Mouse (Mus musculus) neural tube, embryonic 11.5 days (tissue): Measurements from ENCODE around the gene Ptpro. TPM values are rescaled to one million over a fixed set of nuclear protein-coding genes. Genes with fewer than 3 reads are reported as not detected.

Source experiments
- ATAC-seq: fragments of 200-750 bp; cut with Nextera tagmentation; 2 replicates; pipeline ENCODE4 v1.8.0; 2017; ENCODE audit warnings: moderate number of reproducible peaks, mild to moderate bottlenecking, moderate TSS enrichment, moderate library complexity; ENCODE audit not compliant: insufficient read depth, low FRiP score, low TSS enrichment
- DNase-seq: peaks from one replicate; pipeline ENCODE4 v3.0.0-alpha.2; 2015; ENCODE audit warnings: low spot score
- H3K27ac ChIP-seq: fragments of 300-500 bp; sonication (generic); 2 replicates; pipeline ENCODE4 v1.5.1; 2014; ENCODE audit warnings: low read depth, mild to moderate bottlenecking, low read length
- H3K27me3 ChIP-seq: fragments of 300-500 bp; sonication (generic); 2 replicates; pipeline ENCODE4 v1.6.1; 2014; ENCODE audit warnings: mild to moderate bottlenecking, low read length, mixed read lengths; ENCODE audit not compliant: control insufficient read depth, insufficient read depth
- H3K36me3 ChIP-seq: fragments of 300-500 bp; sonication (generic); 2 replicates; pipeline ENCODE4 v1.6.1; 2014; ENCODE audit warnings: mild to moderate bottlenecking, low read length, moderate library complexity, mixed read lengths; ENCODE audit not compliant: control insufficient read depth, insufficient read depth
- H3K4me1 ChIP-seq: fragments of 300-500 bp; sonication (generic); 2 replicates; pipeline ENCODE4 v1.6.1; 2014; ENCODE audit warnings: low read length, mixed read lengths; ENCODE audit not compliant: control insufficient read depth, insufficient read depth
- H3K4me2 ChIP-seq: fragments of 300-500 bp; sonication (generic); 2 replicates; pipeline ENCODE4 v1.6.1; 2014; ENCODE audit warnings: low read depth, mild to moderate bottlenecking, moderate library complexity
- H3K4me3 ChIP-seq: fragments of 300-500 bp; sonication (generic); 2 replicates; pipeline ENCODE4 v1.5.1; 2014; ENCODE audit warnings: low read depth, low read length
- H3K9ac ChIP-seq: fragments of 300-500 bp; sonication (generic); 2 replicates; pipeline ENCODE4 v1.6.1; 2014; ENCODE audit warnings: mild to moderate bottlenecking, low read length
- H3K9me3 ChIP-seq: fragments of 300-500 bp; sonication (generic); 2 replicates; pipeline ENCODE4 v1.6.1; 2016; ENCODE audit warnings: low read length; ENCODE audit not compliant: control insufficient read depth
- WGBS: fragments of 180-500 bp; shearing (Covaris S2); extraction: QIAGEN DNeasy Blood & Tissue Kit; methylation state at CpG from one replicate; pipeline ENCODE4 v1.1.7; 2014; 5-methylcytosine and 5-hydroxymethylcytosine counted together
- polyA plus RNA-seq: library from polyadenylated mRNA; unstranded; fragments of >200 nt; fragmentation: Nextera tagmentation; extraction: Ambion mirVana; gene quantifications from 2 replicates; pipeline ENCODE4 v1.2.1, GENCODE M21; 2014

Gene Ptpro
- polyA plus RNA-seq, 1 experiment from 2014 or later, result 18.5 TPM

GRCm38 (mm10) chr6:137482891-137483290 is 230.8 kb downstream of the Ptpro start:
- Histone ChIP-seq H3K4me3 (no peak overlapping the region), H3K4me1 (no peaks in the 10 kb centered on the region), H3K27ac (no peak overlapping the region), H3K9me3 (no peaks in the 10 kb centered on the region), H3K36me3 (no peaks in the 10 kb centered on the region), H3K9ac (no peak overlapping the region), H3K4me2 (no peak overlapping the region), H3K27me3 (no peaks in the 10 kb centered on the region)
- 90% methylated on average over 7 of the region's 7 CpGs for WGBS
- DNase-seq (no peak), ATAC-seq (no peak)

- H3K9ac ChIP-seq, result no peak overlapping the region
- 54% methylated on average over 6 of the region's 6 CpGs for WGBS
- H3K9me3 ChIP-seq, result no peaks in the 10 kb centered on the region
- H3K27ac ChIP-seq, result no peak overlapping the region
- DNase-seq, result no peak
- no peak overlapping the region for H3K4me2 ChIP-seq
- H3K27me3 ChIP-seq, result no peaks in the 10 kb centered on the region
- no peaks in the 10 kb centered on the region for H3K4me1 ChIP-seq
- H3K36me3 ChIP-seq, result no peaks in the 10 kb centered on the region; the same call in 1 of the 2 replicates
- no peak for ATAC-seq
- no peak overlapping the region for H3K4me3 ChIP-seq
These were observed 235.3 kb downstream of the Ptpro start for GRCm38 (mm10) chr6:137487443-137487842.

GRCm38 (mm10) chr6:137490115-137490514 is 238.0 kb downstream of the Ptpro start:
- DNase-seq, result no peak
- no peak overlapping the region for H3K4me2 ChIP-seq
- WGBS, result 96% methylated on average over 14 of the region's 14 CpGs

GRCm38 (mm10) chr6:137491659-137492058 is 239.5 kb downstream of the Ptpro start:
- no peak for ATAC-seq
- Histone ChIP-seq H3K4me1 (no peaks in the 10 kb centered on the region), H3K27ac (no peak overlapping the region), H3K9ac (no peak overlapping the region), H3K27me3 (no peaks in the 10 kb centered on the region), H3K4me2 (no peak overlapping the region), H3K36me3 (no peaks in the 10 kb centered on the region; the same call in 1 of the 2 replicates), H3K9me3 (no peaks in the 10 kb centered on the region), H3K4me3 (no peak overlapping the region)
- no peak for DNase-seq
- 73% methylated on average over 2 of the region's 2 CpGs for WGBS

More at GRCm38 (mm10) chr6:137490115-137490514, 238.0 kb downstream of the Ptpro start:
- no peaks in the 10 kb centered on the region for H3K4me1 ChIP-seq
- no peaks in the 10 kb centered on the region; the same call in 1 of the 2 replicates for H3K36me3 ChIP-seq
- H3K4me3 ChIP-seq, result no peak overlapping the region
- no peaks in the 10 kb centered on the region for H3K9me3 ChIP-seq
- H3K27me3 ChIP-seq, result no peaks in the 10 kb centered on the region
- H3K9ac ChIP-seq, result no peak overlapping the region
- no peak for ATAC-seq
- H3K27ac ChIP-seq, result no peak overlapping the region

- Histone ChIP-seq H3K9ac (no peak overlapping the region), H3K27me3 (no peaks in the 10 kb centered on the region), H3K27ac (no peak overlapping the region), H3K36me3 (no peaks in the 10 kb centered on the region; the same call in 1 of the 2 replicates), H3K9me3 (no peaks in the 10 kb centered on the region), H3K4me2 (no peak overlapping the region), H3K4me3 (no peak overlapping the region), H3K4me1 (no peaks in the 10 kb centered on the region)
- DNase-seq (no peak), ATAC-seq (no peak)
- WGBS, result 93% methylated on average over 4 of the region's 4 CpGs
These were observed 240.5 kb downstream of the Ptpro start for GRCm38 (mm10) chr6:137492582-137492981.

DNA sequence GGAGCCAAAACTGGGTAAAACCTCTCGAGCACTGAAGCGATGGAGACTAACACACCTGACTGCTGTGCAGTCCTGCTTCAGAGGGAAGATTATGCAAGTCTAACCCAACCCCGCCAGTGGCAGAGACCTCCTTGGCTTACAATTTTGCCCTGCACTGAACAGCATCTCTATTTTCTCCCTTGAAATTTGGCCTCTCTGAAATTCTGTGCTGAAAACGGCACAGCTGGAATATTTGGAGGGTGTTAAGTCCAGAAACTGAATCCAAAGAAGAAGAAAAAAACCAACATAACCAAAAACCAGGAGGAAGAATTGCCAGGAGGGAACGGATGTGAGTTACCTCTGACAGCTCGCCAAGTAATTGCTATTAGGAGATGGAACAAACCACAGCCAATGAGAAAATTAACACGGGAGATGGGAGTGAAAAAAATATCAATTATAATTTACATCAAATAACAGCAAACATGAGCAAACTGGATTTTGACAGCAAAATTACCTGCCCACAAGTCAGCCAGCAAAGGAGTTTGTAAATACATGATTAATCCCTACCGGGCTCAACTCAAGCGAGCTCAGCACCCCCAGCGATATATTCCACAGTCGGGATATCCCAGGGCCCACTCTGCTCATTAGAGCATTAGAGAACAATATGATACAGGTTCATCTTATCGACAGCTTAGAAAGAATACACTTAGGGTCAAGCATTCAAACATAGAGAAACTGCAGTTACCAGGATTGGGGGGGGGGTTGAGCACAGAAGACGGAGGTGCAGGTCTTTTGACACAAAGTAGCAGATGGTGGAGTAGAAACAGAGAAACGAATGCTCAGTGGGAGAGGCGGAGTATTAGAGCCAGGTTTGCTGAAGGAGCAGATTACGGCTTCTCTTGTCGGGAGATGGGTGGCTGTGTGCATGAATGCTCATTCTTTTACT is 241.4 kb downstream of the Ptpro start:
- no peaks in the 10 kb centered on the region for H3K27me3 ChIP-seq
- no peaks in the 10 kb centered on the region for H3K9me3 ChIP-seq
- H3K9ac ChIP-seq, result no peak overlapping the region
- H3K4me2 ChIP-seq, result no peak overlapping the region
- no peaks in the 10 kb centered on the region for H3K4me1 ChIP-seq
- ATAC-seq (no peak), DNase-seq (no peak)
- no peaks in the 10 kb centered on the region; the same call in 1 of the 2 replicates for H3K36me3 ChIP-seq
- WGBS, result 89% methylated on average over 17 of the region's 17 CpGs
- H3K4me3 ChIP-seq, result no peak overlapping the region
- no peak overlapping the region for H3K27ac ChIP-seq

DNA sequence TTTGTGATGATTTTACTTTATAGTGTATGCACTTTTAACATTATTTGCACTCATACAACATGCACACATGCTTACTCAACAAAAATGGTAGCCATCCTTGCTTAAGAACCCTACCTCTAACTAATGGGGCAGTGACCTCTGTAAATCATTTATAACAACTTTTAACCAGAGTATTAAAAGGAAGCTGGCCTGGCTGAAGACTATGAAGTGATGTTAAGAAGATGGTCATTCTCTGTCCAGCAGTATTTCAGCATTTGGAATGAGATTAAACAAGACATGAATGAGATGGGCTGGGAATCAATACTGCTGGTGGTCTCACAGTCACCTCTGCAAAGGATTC is 242.0 kb downstream of the Ptpro start:
- ATAC-seq (no peak), DNase-seq (no peak)
- H3K9me3 ChIP-seq, result no peaks in the 10 kb centered on the region
- H3K4me3 ChIP-seq, result no peak overlapping the region
- H3K9ac ChIP-seq, result no peak overlapping the region
- no peaks in the 10 kb centered on the region for H3K27me3 ChIP-seq
- no peaks in the 10 kb centered on the region; the same call in 1 of the 2 replicates for H3K36me3 ChIP-seq
- H3K4me1 ChIP-seq, result no peaks in the 10 kb centered on the region
- H3K4me2 ChIP-seq, result no peak overlapping the region
- no peak overlapping the region for H3K27ac ChIP-seq

GRCm38 (mm10) chr6:137494801-137495200 is 242.7 kb downstream of the Ptpro start:
- no peak for ATAC-seq
- no peak overlapping the region for H3K9ac ChIP-seq
- 56% methylated on average over 1 of the region's 1 CpGs for WGBS
- no peak overlapping the region for H3K4me3 ChIP-seq
- H3K27me3 ChIP-seq, result no peaks in the 10 kb centered on the region
- H3K4me2 ChIP-seq, result no peak overlapping the region
- DNase-seq, result no peak
- H3K9me3 ChIP-seq, result no peaks in the 10 kb centered on the region
- no peaks in the 10 kb centered on the region for H3K4me1 ChIP-seq
- H3K27ac ChIP-seq, result no peak overlapping the region
- H3K36me3 ChIP-seq, result no peaks in the 10 kb centered on the region; the same call in 1 of the 2 replicates

DNA sequence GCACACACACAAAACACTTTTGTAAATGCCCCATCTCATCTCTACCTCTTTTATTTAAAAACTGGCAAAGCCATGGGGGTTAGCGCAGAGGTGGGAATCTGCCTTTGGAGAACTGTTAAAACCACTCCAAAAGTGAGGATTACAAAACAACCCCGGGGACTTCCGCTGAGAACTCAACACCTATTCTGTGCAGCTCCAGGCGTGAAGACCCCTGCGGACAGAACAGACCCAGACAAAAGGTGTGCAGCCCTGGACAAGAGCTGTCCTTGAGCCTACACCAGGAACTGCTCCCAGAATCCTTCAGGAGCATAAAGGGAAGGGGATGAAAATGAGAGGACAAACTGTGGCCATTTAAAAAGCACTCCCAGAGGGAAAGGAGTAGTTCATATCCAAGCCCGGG is 243.1 kb downstream of the Ptpro start:
- Histone ChIP-seq H3K4me3 (no peak overlapping the region), H3K4me1 (no peaks in the 10 kb centered on the region), H3K9ac (no peak overlapping the region), H3K27me3 (no peaks in the 10 kb centered on the region), H3K27ac (no peak overlapping the region), H3K36me3 (no peaks in the 10 kb centered on the region), H3K9me3 (no peaks in the 10 kb centered on the region), H3K4me2 (no peak overlapping the region)
- DNase-seq (no peak), ATAC-seq (no peak)
- WGBS, result 70% methylated on average over 6 of the region's 6 CpGs
